ENCODE assay signal across 25 mouse cellular contexts in genomic region chr1:45299394-45300119, GRCm38 (mm10). TPM values are rescaled to one million over a fixed set of nuclear protein-coding genes. Genes with fewer than 3 reads are reported as not detected.
A peak's percentile ranks its signal among the peaks of the same experiment; 100 is the strongest.
DNase-seq lines count a peak whose midpoint lies in the region; ATAC-seq and TF ChIP-seq lines count a peak whose summit lies in the region.
"Had no signal": no experiment of that assay in that cellular context is flagged by ENCODE, and none has a peak within 500 bp of the region (broad histone marks: within the 10 kb centered on the region; RNA-seq: fewer than 3 reads in every experiment).

No protein-coding gene starts in this region.

- no peaks in the 10 kb centered on the region for H3K79me2 ChIP-seq in heart, adult 2 months (replicated peaks; ENCODE audit: control insufficient read depth, insufficient read depth, low read length)

- H3K9ac ChIP-seq in embryonic facial prominence, embryonic 14.5 days (ENCODE audit: low read depth, low read length) = no peak overlapping the region
- no peak overlapping the region for H3K9ac ChIP-seq in heart, adult 2 months (ENCODE audit: low read depth, low read length)
- no peak overlapping the region for H3K9ac ChIP-seq in kidney, postnatal 0 days (ENCODE audit: low read depth, low read length)
- H3K9ac ChIP-seq: forebrain, embryonic 12.5 days; hindbrain, embryonic 15.5 days; limb, embryonic 15.5 days; liver, embryonic 14.5 days; neural tube, embryonic 13.5 days had no signal

- peak; percentile 52 for DNase-seq in embryonic facial prominence, embryonic 14.5 days (ENCODE audit: low spot score)
- no peak for DNase-seq in embryonic facial prominence, embryonic 10.5 days (ENCODE audit: low spot score)
- DNase-seq in heart, adult 2 months = no peak
- DNase-seq in heart, postnatal 4 days = no peak
- DNase-seq in kidney, postnatal 0 days (ENCODE audit: low spot score) = peak; percentile 58
- no peak for DNase-seq in kidney, postnatal 25 days
- peak; percentile 31 for DNase-seq in NIH3T3 (ENCODE audit: low read depth)
- DNase-seq in embryo, embryonic 9.5 days (ENCODE audit: extremely low spot score) = no peak
- DNase-seq: adrenal gland, postnatal 36 days; cerebellum, adult 11 months; cerebellum, adult 9-11 months; gastrocnemius, postnatal 14 days; left cerebral cortex, postnatal 4 days; lung, postnatal 4 days; midbrain, embryonic 14.5 days; thymus, postnatal 14 days had no signal

- TF ChIP-seq POLR2A in heart, adult 2 months (IDR thresholded peaks at IDR 0.05; ENCODE audit: insufficient read depth, low read depth, low read length) = no peak

- WGBS in embryonic facial prominence, embryonic 14.5 days = 59% methylated on average over 3 of the region's 3 CpGs
- 76% methylated on average over 3 of the region's 3 CpGs for WGBS in embryonic facial prominence, embryonic 10.5 days
- 43% methylated on average over 3 of the region's 3 CpGs for WGBS in heart, adult 2 months
- 54% methylated on average over 3 of the region's 3 CpGs for WGBS in kidney, postnatal 0 days

- no peak overlapping the region for H3K4me3 ChIP-seq in embryonic facial prominence, embryonic 14.5 days (ENCODE audit: low read depth, low read length)
- no peak overlapping the region for H3K4me3 ChIP-seq in embryonic facial prominence, embryonic 10.5 days
- H3K4me3 ChIP-seq in heart, adult 2 months = no peak overlapping the region
- H3K4me3 ChIP-seq in kidney, postnatal 0 days (replicated peaks; ENCODE audit: low read depth, low read length) = no peak overlapping the region
- H3K4me3 ChIP-seq: erythroblast, embryonic 14.5 days; forebrain, embryonic 12.5 days; hindbrain, embryonic 15.5 days; limb, embryonic 15.5 days; neural tube, embryonic 13.5 days had no signal

- no peak for ATAC-seq in embryonic facial prominence, embryonic 14.5 days (ENCODE audit: low read depth)
- ATAC-seq in kidney, postnatal 0 days (replicated peaks; ENCODE audit: low FRiP score, low read depth) = no peak

- H3K27ac ChIP-seq in embryonic facial prominence, embryonic 14.5 days (replicated peaks; ENCODE audit: low read depth, low read length) = no peak overlapping the region
- H3K27ac ChIP-seq in embryonic facial prominence, embryonic 10.5 days (replicated peaks) = no peak overlapping the region
- H3K27ac ChIP-seq in heart, adult 2 months = peak overlapping the region; percentile 61
- H3K27ac ChIP-seq in kidney, postnatal 0 days = 0 out of 2 replicates have a peak overlapping the region, but pooled peaks have one; percentile 4
- H3K27ac ChIP-seq: forebrain, embryonic 12.5 days; hindbrain, embryonic 15.5 days; limb, embryonic 15.5 days; liver, embryonic 14.5 days; neural tube, embryonic 13.5 days had no signal

- TF ChIP-seq EP300 in heart, adult 2 months (IDR thresholded peaks at IDR 0.05; ENCODE audit: insufficient read depth, low read depth, low read length) = no peak

- no peak for TF ChIP-seq CTCF in heart, adult 2 months (IDR thresholded peaks at IDR 0.05)
- TF ChIP-seq CTCF in kidney, postnatal 0 days (IDR thresholded peaks at IDR 0.05; ENCODE audit: low read depth) = no peak

- intact Hi-C loops in heart, adult 2 months (cut with DNase I) = no loop called here

- H3K9me3 ChIP-seq in embryonic facial prominence, embryonic 14.5 days (ENCODE audit: control insufficient read depth, low read length) = no peaks in the 10 kb centered on the region
- no peaks in the 10 kb centered on the region for H3K9me3 ChIP-seq in embryonic facial prominence, embryonic 10.5 days
- no peaks in the 10 kb centered on the region for H3K9me3 ChIP-seq in kidney, postnatal 0 days (replicated peaks; ENCODE audit: low read length)
- H3K9me3 ChIP-seq: forebrain, embryonic 12.5 days; hindbrain, embryonic 15.5 days; limb, embryonic 15.5 days; neural tube, embryonic 13.5 days had no signal

- H3K36me3 ChIP-seq in embryonic facial prominence, embryonic 14.5 days (ENCODE audit: control insufficient read depth, insufficient read depth, low read length) = no peaks in the 10 kb centered on the region
- H3K36me3 ChIP-seq in embryonic facial prominence, embryonic 10.5 days (replicated peaks) = no peaks in the 10 kb centered on the region
- H3K36me3 ChIP-seq in heart, adult 2 months (ENCODE audit: control insufficient read depth, insufficient read depth, low read length) = no peaks in the 10 kb centered on the region; the same call in 1 of the 2 replicates
- no peaks in the 10 kb centered on the region for H3K36me3 ChIP-seq in kidney, postnatal 0 days (ENCODE audit: insufficient read depth, low read length)
- H3K36me3 ChIP-seq: forebrain, embryonic 12.5 days; hindbrain, embryonic 15.5 days; limb, embryonic 15.5 days; neural tube, embryonic 13.5 days had no signal

- no peak overlapping the region for H3K4me2 ChIP-seq in embryonic facial prominence, embryonic 14.5 days (ENCODE audit: low read depth, low read length)
- H3K4me2 ChIP-seq in kidney, postnatal 0 days (ENCODE audit: low read length) = no peak overlapping the region
- H3K4me2 ChIP-seq: forebrain, embryonic 12.5 days; hindbrain, embryonic 15.5 days; limb, embryonic 15.5 days; neural tube, embryonic 13.5 days had no signal

- H3K27me3 ChIP-seq in embryonic facial prominence, embryonic 14.5 days (replicated peaks; ENCODE audit: control insufficient read depth, insufficient read depth, low read length) = no peaks in the 10 kb centered on the region
- no peaks in the 10 kb centered on the region for H3K27me3 ChIP-seq in embryonic facial prominence, embryonic 10.5 days (replicated peaks; ENCODE audit: low read depth, poor library complexity, severe bottlenecking)
- no peaks in the 10 kb centered on the region for H3K27me3 ChIP-seq in heart, adult 2 months (ENCODE audit: control insufficient read depth, insufficient read depth, low read length)
- H3K27me3 ChIP-seq in kidney, postnatal 0 days (ENCODE audit: insufficient read depth, low read length) = no peaks in the 10 kb centered on the region
- H3K27me3 ChIP-seq: forebrain, embryonic 12.5 days; hindbrain, embryonic 15.5 days; limb, embryonic 15.5 days; neural tube, embryonic 13.5 days had no signal

- no peaks in the 10 kb centered on the region for H3K4me1 ChIP-seq in embryonic facial prominence, embryonic 14.5 days (ENCODE audit: control insufficient read depth, insufficient read depth, low read length)
- H3K4me1 ChIP-seq in embryonic facial prominence, embryonic 10.5 days = no peaks in the 10 kb centered on the region
- no peaks in the 10 kb centered on the region for H3K4me1 ChIP-seq in heart, adult 2 months (ENCODE audit: control insufficient read depth, insufficient read depth, low read length)
- H3K4me1 ChIP-seq in kidney, postnatal 0 days (replicated peaks; ENCODE audit: insufficient read depth, low read length) = no peaks in the 10 kb centered on the region
- H3K4me1 ChIP-seq: forebrain, embryonic 12.5 days; hindbrain, embryonic 15.5 days; limb, embryonic 15.5 days; neural tube, embryonic 13.5 days had no signal

RNA-seq across cellular contexts. Expression of gene Col3a1, which starts 11.8 kb away (rescaled TPM):
- polyA plus RNA-seq in embryonic facial prominence, embryonic 14.5 days (2014; fragmentation: Nextera tagmentation; extraction: Ambion mirVana) = 3,558 and 3,663 TPM in 2 replicates
- polyA plus RNA-seq in embryonic facial prominence, embryonic 10.5 days (2016; fragmentation: Nextera tagmentation; extraction: Ambion mirVana) = 363 and 422 TPM in 2 replicates
- total RNA-seq in heart, adult 2 months (2021) = 100 to 1,000 TPM in 1 of 2 experiments, 10 to 100 TPM in 1; 77.8 to 183 TPM
- 78.8 and 130 TPM in 2 replicates for polyA plus RNA-seq in heart, adult 2 months (2012; rRNA removed)
- 1,000 to 10,000 TPM; 1,443 to 1,651 TPM for total RNA-seq in heart, postnatal 4 days (2021)
- 615 and 661 TPM in 2 replicates for polyA plus RNA-seq in kidney, postnatal 0 days (2015; fragmentation: Nextera tagmentation; extraction: Ambion mirVana)
- total RNA-seq: common myeloid progenitor, adult 5-6 weeks; hematopoietic stem cell, adult 5-6 weeks; megakaryocyte-erythroid progenitor cell, adult 5-6 weeks had no signal

Comparison
In these comparisons a context has a peak if more than half of its experiments do, and no peak if none do; other contexts are left out.
1. DNase-seq: peak in embryonic facial prominence, embryonic 14.5 days (single experiment), kidney, postnatal 0 days (single experiment) and NIH3T3 (single experiment); none in embryonic facial prominence, embryonic 10.5 days (single experiment), heart, adult 2 months (0 of 2), heart, postnatal 4 days (single experiment), kidney, postnatal 25 days (0 of 2) and embryo, embryonic 9.5 days (single experiment).
2. H3K27ac ChIP-seq: peak in heart, adult 2 months (single experiment) and kidney, postnatal 0 days (single experiment); none in embryonic facial prominence, embryonic 14.5 days (single experiment) and embryonic facial prominence, embryonic 10.5 days (single experiment).